Mouse (Mus musculus) thymus, postnatal 10 days (tissue): ENCODE results near the gene Epha7.
A peak's percentile ranks its signal among the peaks of the same experiment; 100 is the strongest.

ENCODE experiments used
- DNase-seq, 2 experiments: peaks; one replicate each; pipeline ENCODE4 v3.0.0; 2021; ENCODE audit warnings: low spot score in 2 of 2

Epha7 gene

GRCm38 (mm10) chr4:28812691-28813289, at the start of gene Epha7:
Epha7 (plus strand) TSS chr4:28813131.
- peak; percentile 28 to 36 for DNase-seq

GRCm38 (mm10) chr4:28783961-28784360, 29.0 kb upstream of the Epha7 start:
- DNase-seq = no peak

DNA sequence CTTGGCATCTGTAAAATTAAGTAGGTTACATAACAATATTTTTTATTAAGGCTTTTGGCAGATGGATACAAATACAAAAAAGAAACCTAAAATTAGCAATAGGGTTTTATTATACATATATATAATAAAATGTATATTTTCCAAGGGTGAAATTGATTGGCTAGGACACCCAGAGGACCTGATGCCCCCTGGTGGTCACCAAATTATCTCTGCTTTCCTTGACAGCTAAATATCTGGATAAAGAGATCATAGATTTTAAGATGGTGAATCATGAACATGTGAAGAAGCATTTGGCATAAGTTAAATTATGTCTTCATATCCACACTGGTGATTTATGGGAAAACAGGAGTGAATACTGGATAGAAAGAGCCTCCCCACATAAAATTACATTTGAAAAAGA, 4.1 kb upstream of the Epha7 start:
- peak in 1 of 2 experiments; percentile 9 for DNase-seq

DNA sequence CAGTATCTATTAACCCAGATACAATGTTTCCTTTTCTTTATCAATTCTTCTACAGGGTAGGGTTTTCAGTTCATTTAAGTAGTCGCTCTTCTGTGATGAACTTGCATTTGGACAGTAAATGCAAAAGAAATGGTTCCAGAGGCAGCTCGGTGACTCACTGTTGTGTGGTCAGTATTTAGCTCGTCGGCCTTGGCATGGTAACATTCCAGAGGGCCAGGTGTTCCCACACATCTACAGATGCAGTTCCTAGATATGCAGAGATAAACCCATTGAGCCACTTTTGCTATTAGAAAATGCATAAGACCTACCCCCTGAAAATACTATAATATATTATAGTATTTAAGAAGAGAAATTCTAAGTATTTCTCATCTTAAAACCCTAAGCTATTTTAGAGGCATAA, 3.2 kb upstream of the Epha7 start:
- DNase-seq = no peak

- DNase-seq = peak in 1 of 2 experiments; percentile 8
These were observed 882 bp downstream of the Epha7 start for GRCm38 (mm10) chr4:28813551-28814475.

- DNase-seq = no peak
These were observed 1.5 kb downstream of the Epha7 start for GRCm38 (mm10) chr4:28814476-28814815.

DNA sequence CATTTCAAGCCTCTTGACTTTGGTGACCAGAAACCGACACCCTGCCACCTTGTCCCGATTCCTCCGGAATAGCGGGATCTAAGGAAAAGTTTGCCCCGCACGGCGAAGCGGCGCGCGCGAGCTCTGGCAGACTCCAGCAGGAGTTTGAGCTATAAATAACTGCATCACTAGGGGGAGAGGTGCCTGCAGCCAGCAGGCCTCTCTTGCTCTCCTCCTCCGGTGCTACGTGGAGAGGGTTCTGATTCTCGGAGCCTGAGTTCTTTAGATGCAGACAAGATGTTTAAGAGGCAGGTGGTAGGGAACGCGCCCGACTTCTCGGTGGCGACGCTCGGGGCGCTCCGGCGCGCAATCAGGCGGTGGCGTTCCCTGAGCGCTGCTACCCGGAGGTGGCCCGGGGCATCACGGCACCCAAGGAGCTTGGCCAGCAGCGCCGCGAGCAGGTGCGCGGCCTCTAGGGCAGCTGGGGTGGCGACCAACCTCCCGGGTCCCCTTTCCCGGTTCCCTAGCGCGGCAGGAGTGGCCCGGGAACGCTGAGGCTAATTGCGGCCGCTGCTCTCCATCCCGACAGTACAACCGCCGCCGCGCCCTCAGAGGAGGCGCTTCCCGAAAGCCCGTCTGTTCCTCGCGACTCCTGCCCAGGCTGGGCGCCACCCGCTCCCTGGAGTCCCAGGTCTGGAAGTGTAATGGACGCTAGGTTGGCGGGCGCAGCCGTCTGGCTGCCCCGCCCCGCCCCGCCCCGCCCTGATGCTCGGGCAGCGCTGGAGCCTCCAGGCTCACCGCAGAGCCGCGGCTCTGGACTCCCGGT, 2.1 kb downstream of the Epha7 start:
- no peak for DNase-seq

GRCm38 (mm10) chr4:28815621-28815920, 2.6 kb downstream of the Epha7 start:
- no peak for DNase-seq

DNA sequence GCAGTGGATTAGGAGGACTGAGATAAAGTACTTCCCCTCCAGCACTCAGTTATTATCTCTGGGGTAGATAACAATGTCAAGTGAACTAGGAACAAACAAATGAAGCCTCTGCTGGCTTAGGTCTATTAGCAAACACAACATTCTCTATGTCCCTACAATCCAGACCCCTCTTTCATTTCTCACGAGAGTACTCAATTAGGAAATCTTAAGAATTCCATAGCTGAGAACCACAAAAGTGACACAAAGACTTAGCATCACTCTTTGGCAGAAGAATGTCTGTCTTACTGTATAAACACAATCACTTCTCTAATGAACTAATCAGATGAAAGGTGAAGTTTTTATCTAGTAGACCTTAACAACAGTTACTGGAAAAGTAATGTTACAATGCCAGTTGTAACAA, 10.7 kb downstream of the Epha7 start:
- DNase-seq = no peak

- DNase-seq = no peak
These were observed 11.7 kb downstream of the Epha7 start for GRCm38 (mm10) chr4:28824616-28825015.

DNA sequence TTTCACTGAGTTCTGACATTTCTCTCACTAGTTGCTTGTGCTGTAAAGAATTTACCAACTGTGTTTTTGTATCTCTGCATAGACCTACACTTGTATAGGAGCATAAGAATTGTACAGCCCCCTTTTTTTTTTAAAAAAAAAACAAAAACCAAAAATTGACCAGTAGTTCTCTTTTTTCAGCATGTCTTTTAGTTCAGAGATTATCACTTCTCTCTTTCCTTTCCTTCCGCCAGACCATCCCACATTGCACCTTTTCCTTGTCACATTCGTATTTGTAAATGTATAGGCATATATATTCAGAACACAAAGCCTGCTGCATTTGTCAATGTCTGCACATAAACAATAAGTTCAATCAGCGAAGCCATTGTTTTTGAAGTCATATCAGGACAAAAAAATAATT, 24.7 kb downstream of the Epha7 start:
- DNase-seq = no peak

DNA sequence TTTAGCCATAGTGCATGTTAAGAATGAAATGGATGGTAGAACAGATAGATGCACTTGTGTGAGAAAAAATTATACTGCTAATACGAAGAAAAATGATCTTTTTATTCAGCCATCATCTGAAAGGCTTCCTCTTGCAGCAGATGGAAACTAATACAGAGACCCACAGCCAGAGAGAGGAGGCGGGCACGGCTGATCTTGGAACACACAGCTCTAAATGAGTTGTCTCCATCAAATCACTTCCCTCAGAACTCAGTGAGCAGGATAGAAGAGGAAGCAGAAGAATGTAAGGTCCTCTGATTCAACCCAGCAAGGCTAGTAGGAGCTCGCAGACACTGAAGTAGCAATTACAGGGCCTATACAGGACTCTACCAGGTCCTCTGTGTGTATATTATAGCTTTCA, 33.4 kb downstream of the Epha7 start:
- no peak for DNase-seq

GRCm38 (mm10) chr4:28850388-28850787, 37.5 kb downstream of the Epha7 start:
- DNase-seq = no peak

DNA sequence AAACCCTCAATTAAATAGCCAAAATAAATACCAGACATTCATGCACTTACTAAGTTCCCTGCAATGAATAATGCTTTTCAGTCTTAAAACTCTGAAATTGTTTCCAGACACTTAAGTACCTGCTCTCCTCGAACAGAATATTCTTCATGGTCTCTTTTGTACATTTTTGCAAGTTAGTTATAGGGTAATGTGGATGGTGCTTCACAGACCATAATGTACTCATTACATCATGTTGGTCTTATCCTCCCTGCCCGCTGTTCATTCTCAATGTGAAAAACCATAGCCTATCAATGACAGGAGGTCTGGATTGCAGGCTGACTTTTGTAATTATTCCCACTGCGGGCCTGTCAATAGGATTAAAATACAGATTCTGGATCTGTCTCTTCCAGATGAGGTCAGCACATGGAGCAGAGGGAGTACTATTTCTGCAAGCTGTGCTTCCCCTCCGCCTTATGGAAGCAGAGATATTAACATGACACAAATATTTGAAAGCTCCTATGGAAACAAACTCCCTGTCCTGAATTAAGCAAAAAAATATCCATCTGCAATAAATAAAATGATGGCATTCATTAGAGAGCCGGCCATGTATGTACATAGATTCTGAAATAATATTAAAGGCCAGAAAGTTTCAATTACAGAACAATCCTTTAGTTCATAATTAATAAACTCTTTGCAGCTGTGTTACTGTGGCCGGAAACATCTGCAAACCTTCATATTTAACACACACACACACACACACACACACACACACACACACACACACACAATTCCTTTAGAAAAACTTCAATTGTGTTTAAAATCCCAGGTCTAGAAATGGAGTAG, 50.1 kb downstream of the Epha7 start:
- DNase-seq = no peak

DNA sequence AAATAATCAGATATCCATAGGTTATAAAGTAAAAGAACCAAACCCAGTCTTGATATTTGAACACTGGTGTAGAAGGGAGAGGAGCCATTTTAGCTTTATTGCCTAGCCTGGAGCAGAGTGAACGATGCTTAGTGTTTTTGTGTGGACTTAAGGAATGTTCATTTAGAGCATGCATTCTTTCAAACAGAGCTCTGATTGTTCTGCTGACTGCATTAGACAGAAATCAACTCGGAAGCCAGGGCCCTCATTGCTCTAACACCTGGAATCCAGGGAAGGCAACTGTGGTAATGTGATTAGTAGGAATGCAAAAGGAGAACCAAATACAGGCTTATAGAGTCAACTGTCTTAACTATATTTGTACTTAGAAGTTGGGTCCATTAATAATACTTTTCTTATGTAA, 53.5 kb downstream of the Epha7 start:
- DNase-seq = no peak

GRCm38 (mm10) chr4:28871615-28872014, 58.7 kb downstream of the Epha7 start:
- no peak for DNase-seq

GRCm38 (mm10) chr4:28881271-28882044, 68.5 kb downstream of the Epha7 start:
- no peak for DNase-seq

- DNase-seq = no peak
These were observed 76.7 kb downstream of the Epha7 start for GRCm38 (mm10) chr4:28889630-28890029.

DNA sequence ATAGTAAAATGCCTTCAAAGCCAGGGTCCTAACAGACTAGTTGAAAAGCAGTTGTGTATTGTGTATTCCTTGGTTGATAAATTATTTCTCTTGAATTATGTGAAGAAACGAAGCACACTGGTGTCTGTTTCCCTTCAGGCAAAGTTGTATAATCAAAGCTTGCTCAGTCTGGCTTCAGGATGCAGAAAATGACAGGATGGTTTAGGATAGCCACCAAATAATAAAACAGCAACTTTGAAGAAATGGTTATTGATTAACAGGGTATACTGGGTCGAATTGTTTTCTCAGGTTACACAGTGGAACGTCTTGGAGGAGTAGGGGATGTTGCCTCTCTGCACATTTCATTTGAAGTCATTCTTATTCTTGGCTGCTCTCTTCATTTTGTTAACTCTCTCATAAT, 77.2 kb downstream of the Epha7 start:
- DNase-seq = no peak

DNA sequence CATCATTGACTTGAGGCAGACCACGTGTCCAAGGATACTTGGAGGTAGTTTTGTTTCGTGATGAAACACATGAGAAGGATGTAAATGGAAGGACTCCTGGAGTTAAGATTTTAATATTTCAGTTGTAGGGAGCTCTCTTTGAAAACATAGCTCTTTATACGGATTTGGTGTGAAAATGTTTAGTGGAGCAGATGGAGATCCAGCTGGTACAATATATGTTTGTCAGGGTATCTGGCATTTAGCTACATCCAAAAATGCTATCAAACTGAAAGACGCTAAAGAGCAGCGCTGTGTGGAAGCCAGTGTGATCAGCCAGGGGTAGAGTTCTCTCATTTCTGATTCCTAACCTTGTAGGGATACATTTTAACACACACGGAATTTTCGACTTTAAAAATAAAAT, 82.5 kb downstream of the Epha7 start:
- DNase-seq = no peak

DNA sequence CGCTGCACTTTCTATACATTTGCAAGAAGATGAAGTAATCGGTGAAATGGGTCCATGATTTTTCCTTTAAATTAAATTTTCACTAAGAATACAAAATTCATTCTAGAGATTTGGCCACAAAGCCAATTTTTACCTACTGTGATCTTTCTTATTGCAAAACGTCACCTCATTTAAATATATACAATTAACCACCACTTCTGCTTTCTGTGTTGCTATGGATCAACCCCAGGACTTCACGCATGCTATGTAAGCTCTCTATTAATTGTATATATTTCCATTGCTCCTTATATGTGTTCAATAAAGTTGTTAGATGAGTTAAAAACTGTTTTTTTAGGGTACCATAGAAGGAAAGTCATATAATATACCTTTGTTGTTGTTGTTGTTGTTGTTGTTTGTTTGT, 86.4 kb downstream of the Epha7 start:
- DNase-seq = no peak
